Mouse (Mus musculus) embryo, embryonic 9.5 days (tissue): ENCODE results near the gene Rnf215.
"Not testable (repeated sequence)": the region's sequence is repeated elsewhere in the genome, so short reads cannot be mapped to it uniquely, and the experiment has no call there.

Experiments
- DNase-seq: peaks from one replicate; pipeline ENCODE4 v3.0.0-alpha.2; 2017; ENCODE audit errors: extremely low spot score

Rnf215 gene

GRCm38 (mm10) chr11:4113496-4113895 lies 21.5 kb upstream of the Rnf215 start:
- DNase-seq: no peak

DNA sequence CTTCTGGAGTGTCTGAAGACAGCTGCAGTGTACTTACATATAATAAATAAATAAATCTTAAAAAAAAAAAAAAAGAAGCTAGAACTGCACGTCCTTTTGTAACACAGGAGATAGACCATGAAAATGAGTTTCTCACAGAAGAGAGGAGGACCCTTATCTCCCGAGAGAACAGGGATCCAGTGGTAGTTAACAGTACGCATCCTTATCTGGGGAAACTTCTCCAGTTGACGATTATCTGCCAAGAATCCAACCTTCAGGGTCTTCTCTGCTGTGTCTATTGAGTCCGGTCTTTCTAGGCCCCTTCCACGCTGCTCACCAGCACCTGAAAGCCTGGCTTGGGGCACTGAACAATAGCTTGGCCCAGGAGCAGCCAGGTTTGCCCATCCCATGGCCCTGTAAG lies 21.0 kb upstream of the Rnf215 start:
- no peak for DNase-seq

DNA sequence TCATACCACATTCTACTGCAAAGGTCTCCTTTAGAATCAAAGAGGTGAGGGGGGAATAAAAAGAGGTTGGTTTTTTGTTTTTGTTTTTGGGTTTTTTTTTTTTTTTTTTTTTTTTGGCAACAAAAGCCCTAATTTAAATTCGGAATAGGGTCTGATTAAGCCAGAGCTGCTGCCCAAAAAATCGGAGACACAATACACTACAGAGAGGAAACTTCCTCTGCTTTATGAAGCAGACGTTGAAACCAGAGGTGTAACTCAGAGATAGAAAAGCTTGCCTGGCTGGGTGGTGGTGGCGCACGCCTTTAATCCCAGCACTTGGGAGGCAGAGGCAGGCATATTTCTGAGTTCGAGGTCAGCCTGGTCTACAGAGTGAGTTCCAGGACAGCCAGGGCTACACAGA lies 20.5 kb upstream of the Rnf215 start:
- DNase-seq: not testable (repeated sequence)

DNA sequence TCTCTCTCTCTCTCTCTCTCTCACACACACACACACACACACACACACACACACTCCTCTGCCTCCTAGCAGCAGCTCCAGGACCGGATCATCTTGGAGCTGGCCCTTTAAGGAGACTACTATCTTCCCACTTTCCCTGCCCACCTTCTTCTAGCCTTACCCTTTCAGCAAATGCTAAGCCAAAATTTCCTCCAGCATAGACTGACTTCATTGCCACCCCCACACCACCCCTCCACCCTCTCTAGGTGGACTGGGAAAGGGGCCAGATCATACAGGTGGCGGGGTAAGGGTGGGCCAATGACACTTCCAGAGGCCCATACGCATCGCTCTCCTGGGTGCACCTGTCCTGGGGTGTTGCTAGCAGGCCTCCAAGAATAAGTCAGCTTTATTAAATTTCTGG lies 19.6 kb upstream of the Rnf215 start:
- DNase-seq: no peak

- DNase-seq: no peak
These were observed 18.4 kb upstream of the Rnf215 start for GRCm38 (mm10) chr11:4116458-4117141.

DNA sequence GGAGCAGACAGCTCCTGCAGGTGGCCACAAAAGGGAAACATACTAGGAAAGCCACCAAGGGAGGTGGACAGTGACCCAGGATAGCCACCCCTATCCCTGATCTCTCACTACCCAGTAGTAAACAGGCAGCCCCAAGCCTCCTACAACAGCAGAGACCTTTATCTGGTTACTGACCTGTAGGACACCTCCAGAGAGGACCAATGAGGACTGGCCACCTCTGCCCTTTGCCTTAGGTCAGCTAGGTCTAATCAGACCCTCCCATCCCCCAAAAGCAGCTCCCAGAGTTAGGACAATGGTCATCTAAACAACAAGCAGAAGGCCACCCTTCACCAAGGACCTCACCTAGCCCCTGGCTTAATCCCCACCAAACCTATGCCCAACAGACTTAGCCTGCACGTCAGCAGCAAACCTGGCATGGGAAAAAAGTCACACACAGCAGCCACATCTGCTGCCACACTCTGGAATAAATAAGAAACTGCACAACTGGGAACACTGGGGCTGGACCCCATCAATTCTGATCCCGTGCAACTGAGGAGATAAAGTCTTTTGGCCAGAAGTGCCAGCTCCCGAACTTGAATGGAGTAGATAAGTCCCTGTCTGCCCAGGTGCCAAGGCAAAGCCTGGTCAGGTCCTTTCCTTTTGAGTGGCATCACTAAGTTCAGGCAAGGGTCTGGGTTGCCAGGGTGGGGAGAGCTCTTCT lies 17.5 kb upstream of the Rnf215 start:
- DNase-seq: no peak

- peak; percentile 64 for DNase-seq
These were observed 16.7 kb upstream of the Rnf215 start for GRCm38 (mm10) chr11:4118081-4118921.

DNA sequence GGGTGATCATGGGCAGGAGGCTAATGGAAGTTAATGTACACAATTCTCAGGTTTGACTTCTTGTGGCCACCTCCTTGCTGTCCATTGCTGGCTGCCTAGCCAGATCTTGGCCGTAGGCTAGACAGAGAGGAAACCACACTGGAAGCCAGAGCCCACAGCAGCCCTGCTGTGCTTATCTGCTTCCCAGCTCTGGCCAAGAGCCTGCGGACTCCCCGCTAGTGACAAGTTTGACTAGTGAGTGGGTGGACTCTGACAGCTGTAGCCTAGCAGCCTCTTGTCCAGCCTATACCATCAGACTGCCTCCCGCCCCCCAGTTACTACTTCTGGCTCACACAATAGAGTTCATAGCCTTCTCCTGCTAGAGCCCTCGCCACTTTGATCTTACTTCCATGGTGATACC lies 15.4 kb upstream of the Rnf215 start:
- DNase-seq: no peak

DNA sequence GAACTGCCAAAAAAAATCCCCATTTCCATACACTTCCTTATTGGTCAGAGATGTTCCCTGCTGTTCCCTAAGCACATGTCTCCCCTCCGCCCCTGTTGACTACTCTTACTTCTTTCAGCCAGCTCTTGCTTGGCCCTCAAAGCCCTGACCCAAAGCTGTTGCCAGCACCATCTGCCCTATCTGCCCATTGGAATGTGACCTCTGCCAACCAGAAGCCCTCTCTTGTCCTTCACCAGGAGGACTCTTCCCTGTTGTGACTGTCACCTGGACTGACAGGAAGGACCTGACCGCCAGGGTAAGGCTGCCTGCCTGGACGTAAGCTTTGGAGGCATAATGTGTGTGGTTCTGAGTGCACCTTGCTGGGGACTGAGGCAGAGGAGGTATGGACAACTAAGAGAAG lies 13.3 kb upstream of the Rnf215 start:
- DNase-seq: no peak

DNA sequence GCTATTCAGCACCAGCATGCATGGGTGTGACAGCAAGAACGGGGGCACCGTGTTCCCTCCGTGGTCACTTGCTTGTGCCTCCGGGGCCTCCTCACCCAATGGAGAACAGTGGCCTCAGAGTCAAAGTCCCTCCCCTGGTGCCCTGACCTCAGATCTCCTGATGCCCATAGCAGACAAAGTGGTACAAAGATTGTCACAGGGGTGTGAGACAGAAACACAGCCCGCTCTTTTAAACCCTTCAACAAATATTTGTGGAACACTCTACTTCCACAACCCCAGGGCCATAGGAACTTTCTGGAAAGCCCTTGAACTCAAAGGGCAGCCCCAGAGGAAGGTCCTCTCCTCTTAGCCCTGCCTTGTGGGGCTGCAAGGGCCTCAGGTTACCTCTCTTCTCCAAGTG lies 12.8 kb upstream of the Rnf215 start:
- DNase-seq: no peak

DNA sequence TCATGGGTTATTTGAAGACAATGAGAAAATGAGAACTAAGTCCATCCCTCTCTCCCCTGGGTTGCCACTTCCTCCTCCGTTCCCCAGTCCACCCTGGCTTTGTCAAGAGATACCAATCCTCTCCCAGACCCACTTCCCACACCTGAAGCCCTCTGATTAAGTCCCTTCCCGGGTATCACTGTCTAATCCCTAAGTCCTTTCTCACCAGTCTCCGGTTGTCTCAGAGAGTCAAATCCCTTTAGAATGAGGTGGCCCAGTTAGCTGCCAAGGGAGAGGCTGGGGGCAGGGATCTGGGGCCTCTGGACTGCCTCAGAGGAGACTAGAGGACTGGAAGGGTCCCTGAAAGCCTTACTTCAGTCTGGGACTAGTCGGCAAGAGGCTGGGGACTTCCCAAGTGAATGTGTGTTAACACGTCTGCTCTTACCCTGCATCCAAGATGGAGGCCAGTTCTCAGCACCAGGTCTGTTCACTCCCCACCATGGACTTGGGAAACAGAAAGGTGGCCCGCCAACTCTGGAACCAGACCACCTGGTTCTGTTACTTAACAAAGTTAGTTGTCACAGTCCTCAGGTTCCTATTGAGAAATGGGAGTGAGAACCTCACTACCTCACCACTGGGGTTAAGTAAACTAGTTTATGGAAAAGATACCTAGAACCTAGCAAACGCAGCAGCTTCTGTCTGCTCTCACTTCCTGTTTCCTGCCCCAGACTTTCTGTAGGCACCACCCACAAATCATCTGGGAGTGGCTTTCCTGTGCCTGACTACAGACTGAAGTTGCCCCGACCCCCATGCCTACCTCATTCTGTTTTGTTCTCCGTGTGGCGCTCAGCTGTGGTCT lies 12.0 kb upstream of the Rnf215 start, which contains the start of gene Sec14l2:
Sec14l2 (minus strand) TSS at position 674 of the 838 bp plus-strand sequence.
- no peak for DNase-seq

DNA sequence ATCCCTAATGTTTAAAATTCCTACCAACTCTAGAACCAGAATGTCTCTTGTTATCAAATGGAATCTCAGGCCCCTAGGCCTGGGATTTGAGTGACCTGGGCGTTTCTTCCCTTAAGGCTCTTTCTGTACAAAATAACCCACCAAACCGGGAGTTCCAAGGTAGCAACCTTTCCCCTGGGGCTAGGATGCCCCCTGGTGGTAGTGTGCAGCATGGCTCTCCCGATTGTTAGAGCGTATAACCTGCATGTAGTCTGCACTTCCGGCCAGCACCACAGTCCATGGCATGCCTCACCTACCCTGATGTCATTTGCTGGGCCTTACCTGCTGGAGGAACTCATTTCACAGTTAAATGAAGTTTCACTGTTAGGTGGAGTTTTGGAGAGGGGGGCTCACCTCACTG lies 11.1 kb upstream of the Rnf215 start:
- peak; percentile 34 for DNase-seq

GRCm38 (mm10) chr11:4127059-4127458 lies 7.9 kb upstream of the Rnf215 start:
- no peak for DNase-seq

DNA sequence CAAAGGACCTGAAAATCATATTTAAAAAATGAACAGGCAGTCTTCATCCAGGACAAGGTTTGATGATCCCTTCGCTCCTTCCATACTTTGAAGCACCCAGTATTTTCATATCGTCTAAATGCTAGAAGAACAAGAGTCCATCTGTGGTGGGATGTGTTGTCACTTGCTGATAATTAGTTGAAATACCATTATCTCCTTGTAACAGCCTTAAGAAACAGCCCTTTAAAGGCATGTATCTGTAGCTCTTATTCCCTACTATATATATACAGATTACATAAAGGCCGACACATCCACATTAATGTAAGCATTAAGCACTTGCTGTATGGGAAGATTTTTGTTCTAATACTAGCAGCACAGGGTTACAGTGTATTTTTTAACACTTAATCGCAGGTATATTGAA lies 6.5 kb upstream of the Rnf215 start:
- not testable (repeated sequence) for DNase-seq

- no peak for DNase-seq
These were observed 1.6 kb upstream of the Rnf215 start for GRCm38 (mm10) chr11:4133450-4133849.

DNA sequence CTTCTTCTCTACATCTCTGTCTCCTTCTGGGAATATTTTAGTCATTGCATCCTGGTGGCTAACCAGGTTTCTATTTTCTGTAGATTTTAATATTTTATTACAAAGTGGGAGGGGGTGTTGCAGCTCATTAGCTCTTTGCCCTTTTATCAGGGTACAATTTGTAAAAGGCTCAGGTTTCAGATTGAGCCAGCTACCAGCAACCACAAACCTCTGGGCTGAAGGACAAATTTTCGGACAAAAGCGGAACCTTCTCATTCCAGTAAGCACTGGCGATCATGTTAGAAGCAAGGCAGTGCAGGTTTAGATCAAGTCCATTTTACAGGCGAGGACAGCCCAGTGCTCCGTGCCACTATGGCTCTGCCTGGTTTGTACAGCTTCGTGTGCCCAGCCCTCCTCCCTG lies 602 bp upstream of the Rnf215 start:
- DNase-seq: no peak

- no peak for DNase-seq
These were observed 4.0 kb downstream of the Rnf215 start for GRCm38 (mm10) chr11:4138964-4139363.

DNA sequence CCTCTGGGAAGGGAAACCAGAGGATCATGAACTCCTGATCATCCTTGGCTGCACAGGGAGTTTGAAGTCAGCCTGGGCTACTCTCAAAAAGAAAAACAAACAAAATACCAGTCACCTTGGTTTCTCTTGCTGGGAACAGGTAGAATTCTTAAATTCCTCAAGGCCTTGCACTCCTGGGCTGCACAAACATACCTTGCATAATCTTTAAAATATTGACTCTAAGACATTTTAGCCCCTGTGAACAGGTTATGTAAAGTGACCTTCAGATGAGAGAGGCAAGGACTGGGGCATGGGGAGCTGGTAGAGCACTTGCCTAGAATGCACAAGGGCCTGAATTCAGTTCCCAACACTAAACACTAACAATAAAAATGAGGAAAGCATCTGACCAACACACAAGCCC lies 6.5 kb downstream of the Rnf215 start:
- DNase-seq: no peak

GRCm38 (mm10) chr11:4142352-4142751 lies 7.3 kb downstream of the Rnf215 start:
- no peak for DNase-seq

DNA sequence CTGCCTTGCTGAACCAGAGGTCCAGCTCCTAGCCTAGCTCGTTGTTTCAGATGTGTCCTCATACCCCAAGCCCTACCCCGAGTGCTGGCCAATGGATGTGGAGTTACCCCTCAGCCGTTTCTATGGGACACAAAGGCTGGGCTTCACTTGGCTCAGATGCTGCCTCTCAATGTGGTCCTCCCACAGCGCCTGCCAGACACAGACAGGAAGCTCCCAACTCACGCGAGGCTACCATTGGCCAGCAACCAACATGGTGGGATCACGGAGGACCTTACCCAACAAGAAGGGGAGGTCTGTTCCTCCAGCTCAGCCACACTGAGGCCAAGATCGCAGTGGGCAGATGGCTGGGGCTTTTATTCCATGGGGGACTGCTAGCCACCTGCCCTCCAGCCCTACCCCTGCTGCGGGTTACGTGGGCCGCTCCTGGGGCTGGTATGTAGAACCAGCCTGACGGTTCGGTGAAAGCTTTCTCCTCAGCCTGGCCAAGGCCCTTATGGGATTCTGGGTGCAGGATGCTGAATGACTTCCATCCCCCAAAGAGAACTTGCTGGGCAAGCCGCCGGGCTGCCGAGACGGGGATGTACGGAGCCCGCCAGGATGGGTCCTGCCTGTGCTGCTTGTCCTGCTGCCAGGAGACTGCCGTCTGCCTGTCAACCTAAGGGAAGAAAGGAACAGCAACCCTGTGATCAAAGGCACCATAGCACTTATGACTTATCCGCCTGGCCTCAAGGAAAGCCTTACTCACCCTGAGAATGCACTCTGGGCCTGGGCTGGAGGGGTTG lies 8.5 kb downstream of the Rnf215 start:
- no peak for DNase-seq

GRCm38 (mm10) chr11:4146381-4146780 lies 11.4 kb downstream of the Rnf215 start:
- no peak for DNase-seq
